Mouse (Mus musculus) ES-E14 (cell line): ENCODE measurements at regions not wholly inside any gene's neighbourhood (a gene's known extent, or its start where the extent isn't known, plus 50 kb on each side); places are given as distances from the start of the nearest gene placed in this dataset.

Experiments
- CHD2 ChIP-seq: IDR thresholded peaks from 2 replicates; pipeline ENCODE4 v1.6.1; 2014; ENCODE audit warnings: mild to moderate bottlenecking, low read depth, low read length, inconsistent platforms
- MAFK ChIP-seq: IDR thresholded peaks from 2 replicates; pipeline ENCODE4 v1.6.1; 2014; ENCODE audit warnings: mild to moderate bottlenecking, low read depth, low read length, inconsistent platforms; ENCODE audit not compliant: insufficient read depth
- ZC3H11A ChIP-seq: IDR thresholded peaks from 2 replicates; pipeline ENCODE4 v1.6.1; 2012; ENCODE audit warnings: low read depth, mild to moderate bottlenecking, inconsistent platforms, low read length, borderline replicate concordance

DNA sequence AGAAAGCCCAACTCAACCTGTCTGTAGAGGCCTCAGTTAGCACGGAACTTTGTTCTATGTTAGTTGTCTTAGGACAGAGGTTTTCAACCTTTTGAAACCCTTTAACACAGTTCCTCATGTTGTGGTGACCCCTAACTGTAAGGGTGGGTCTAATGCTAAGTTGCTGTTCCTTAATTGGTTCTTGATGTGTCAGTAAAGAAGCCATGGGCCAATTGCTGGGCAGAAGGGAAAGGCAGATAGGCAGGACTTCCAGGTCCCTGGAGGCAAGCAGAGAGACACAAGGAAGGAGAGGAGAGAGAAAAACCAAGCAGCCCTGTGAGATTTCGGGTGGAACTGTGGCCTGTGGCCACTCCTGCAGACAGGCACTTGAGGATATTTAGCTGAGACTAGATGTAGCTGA lies 431.0 kb downstream of the Plcl1 start:
- TF ChIP-seq CHD2 (no peak), ZC3H11A (no peak), MAFK (no peak)
